Mouse (Mus musculus) neural tube, embryonic 11.5 days (tissue): Measurements from ENCODE around the gene Ggt5. TPM values are rescaled to one million over a fixed set of nuclear protein-coding genes. Genes with fewer than 3 reads are reported as not detected.
"Not testable (repeated sequence)": the region's sequence is repeated elsewhere in the genome, so short reads cannot be mapped to it uniquely, and the experiment has no call there.

ENCODE experiments used
- ATAC-seq: fragments of 200-750 bp; cut with Nextera tagmentation; 2 replicates; pipeline ENCODE4 v1.8.0; 2017; ENCODE audit warnings: moderate number of reproducible peaks, mild to moderate bottlenecking, moderate TSS enrichment, moderate library complexity; ENCODE audit not compliant: insufficient read depth, low FRiP score, low TSS enrichment
- DNase-seq: peaks from one replicate; pipeline ENCODE4 v3.0.0-alpha.2; 2015; ENCODE audit warnings: low spot score
- H3K27ac ChIP-seq: fragments of 300-500 bp; sonication (generic); 2 replicates; pipeline ENCODE4 v1.5.1; 2014; ENCODE audit warnings: low read depth, mild to moderate bottlenecking, low read length
- H3K27me3 ChIP-seq: fragments of 300-500 bp; sonication (generic); 2 replicates; pipeline ENCODE4 v1.6.1; 2014; ENCODE audit warnings: mild to moderate bottlenecking, low read length, mixed read lengths; ENCODE audit not compliant: control insufficient read depth, insufficient read depth
- H3K36me3 ChIP-seq: fragments of 300-500 bp; sonication (generic); 2 replicates; pipeline ENCODE4 v1.6.1; 2014; ENCODE audit warnings: mild to moderate bottlenecking, low read length, moderate library complexity, mixed read lengths; ENCODE audit not compliant: control insufficient read depth, insufficient read depth
- H3K4me1 ChIP-seq: fragments of 300-500 bp; sonication (generic); 2 replicates; pipeline ENCODE4 v1.6.1; 2014; ENCODE audit warnings: low read length, mixed read lengths; ENCODE audit not compliant: control insufficient read depth, insufficient read depth
- H3K4me2 ChIP-seq: fragments of 300-500 bp; sonication (generic); 2 replicates; pipeline ENCODE4 v1.6.1; 2014; ENCODE audit warnings: low read depth, mild to moderate bottlenecking, moderate library complexity
- H3K4me3 ChIP-seq: fragments of 300-500 bp; sonication (generic); 2 replicates; pipeline ENCODE4 v1.5.1; 2014; ENCODE audit warnings: low read depth, low read length
- H3K9ac ChIP-seq: fragments of 300-500 bp; sonication (generic); 2 replicates; pipeline ENCODE4 v1.6.1; 2014; ENCODE audit warnings: mild to moderate bottlenecking, low read length
- H3K9me3 ChIP-seq: fragments of 300-500 bp; sonication (generic); 2 replicates; pipeline ENCODE4 v1.6.1; 2016; ENCODE audit warnings: low read length; ENCODE audit not compliant: control insufficient read depth
- WGBS: fragments of 180-500 bp; shearing (Covaris S2); extraction: QIAGEN DNeasy Blood & Tissue Kit; methylation state at CpG from one replicate; pipeline ENCODE4 v1.1.7; 2014; 5-methylcytosine and 5-hydroxymethylcytosine counted together
- polyA plus RNA-seq: library from polyadenylated mRNA; unstranded; fragments of >200 nt; fragmentation: Nextera tagmentation; extraction: Ambion mirVana; gene quantifications from 2 replicates; pipeline ENCODE4 v1.2.1, GENCODE M21; 2014

Ggt5 gene
- polyA plus RNA-seq, 1 experiment from 2014 or later, result 0.45 TPM

DNA sequence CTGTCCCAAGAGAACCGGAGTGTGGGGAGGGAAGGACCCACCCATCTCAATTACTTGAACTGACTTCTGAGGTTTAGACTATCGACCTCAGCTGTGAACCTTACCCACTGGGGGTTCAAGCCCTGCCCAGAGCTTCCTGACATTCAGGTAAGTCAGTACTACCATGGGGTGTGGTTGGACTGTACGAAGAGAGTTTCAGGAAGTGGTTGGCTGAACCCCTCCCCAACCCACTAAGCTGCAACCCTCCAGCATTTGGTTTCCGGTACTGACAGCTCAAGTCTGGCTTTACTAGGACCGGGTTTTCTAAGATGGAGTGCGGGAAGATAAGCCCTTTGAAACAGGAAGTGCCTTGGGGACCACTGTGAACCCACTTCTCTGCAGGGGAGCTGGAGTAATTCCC lies 23.7 kb upstream of the Ggt5 start:
- Histone ChIP-seq H3K9me3 (no peaks in the 10 kb centered on the region), H3K27me3 (peaks cover 10% of the 10 kb centered on the region), H3K4me3 (no peak overlapping the region), H3K36me3 (no peaks in the 10 kb centered on the region), H3K4me1 (no peaks in the 10 kb centered on the region), H3K27ac (no peak overlapping the region), H3K4me2 (no peak overlapping the region), H3K9ac (no peak overlapping the region)
- 64% methylated on average over 6 of the region's 6 CpGs for WGBS
- DNase-seq (no peak), ATAC-seq (no peak)

DNA sequence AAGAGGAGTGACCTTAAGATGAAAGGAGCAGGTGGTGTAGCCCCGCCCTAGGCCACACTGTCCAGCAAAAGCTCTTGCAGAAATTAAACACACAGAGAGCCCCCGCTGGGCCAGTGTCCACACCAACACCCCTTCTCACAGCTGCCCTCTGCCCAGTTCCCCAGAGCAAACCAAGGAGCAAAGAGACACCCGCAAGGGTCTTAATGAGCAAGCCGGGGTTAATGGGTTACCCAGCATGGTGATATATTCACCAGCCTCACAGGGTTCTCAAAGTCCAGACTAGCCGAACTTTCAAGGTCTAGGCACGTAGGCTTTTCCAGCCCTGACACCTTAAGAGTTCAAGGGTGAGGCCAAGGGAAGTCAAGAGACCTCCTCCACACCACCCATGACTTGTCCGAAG lies 23.2 kb upstream of the Ggt5 start:
- DNase-seq, result no peak
- H3K36me3 ChIP-seq, result no peaks in the 10 kb centered on the region
- no peak overlapping the region for H3K27ac ChIP-seq
- no peak overlapping the region for H3K4me3 ChIP-seq
- no peaks in the 10 kb centered on the region for H3K9me3 ChIP-seq
- no peak for ATAC-seq
- H3K9ac ChIP-seq, result no peak overlapping the region
- no peaks in the 10 kb centered on the region for H3K4me1 ChIP-seq
- no peak overlapping the region for H3K4me2 ChIP-seq
- peaks cover 7% of the 10 kb centered on the region; the same call in 1 of the 2 replicates for H3K27me3 ChIP-seq
- 72% methylated on average over 7 of the region's 7 CpGs for WGBS

- no peaks in the 10 kb centered on the region for H3K36me3 ChIP-seq
- 81% methylated on average over 5 of the region's 5 CpGs for WGBS
- DNase-seq, result no peak
- no peak for ATAC-seq
- H3K27me3 ChIP-seq, result peaks cover 4% of the 10 kb centered on the region; the same call in 1 of the 2 replicates
- H3K4me2 ChIP-seq, result no peak overlapping the region
- no peaks in the 10 kb centered on the region for H3K4me1 ChIP-seq
- no peak overlapping the region for H3K27ac ChIP-seq
- no peak overlapping the region for H3K4me3 ChIP-seq
- H3K9me3 ChIP-seq, result no peaks in the 10 kb centered on the region
- no peak overlapping the region for H3K9ac ChIP-seq
Observed at GRCm38 (mm10) chr10:75566321-75566720, 22.8 kb upstream of the Ggt5 start.

- not testable (repeated sequence) for ATAC-seq
Observed at GRCm38 (mm10) chr10:75566765-75567164, 22.4 kb upstream of the Ggt5 start.

GRCm38 (mm10) chr10:75568029-75568428 lies 21.1 kb upstream of the Ggt5 start:
- Histone ChIP-seq H3K9ac (no peak overlapping the region), H3K9me3 (no peaks in the 10 kb centered on the region), H3K4me2 (no peak overlapping the region), H3K27ac (no peak overlapping the region), H3K36me3 (no peaks in the 10 kb centered on the region), H3K4me1 (no peaks in the 10 kb centered on the region; the same call in 1 of the 2 replicates), H3K27me3 (no peaks in the 10 kb centered on the region), H3K4me3 (no peak overlapping the region)
- DNase-seq (no peak), ATAC-seq (no peak)
- 44% methylated on average over 5 of the region's 5 CpGs for WGBS

More at GRCm38 (mm10) chr10:75566765-75567164, 22.4 kb upstream of the Ggt5 start:
- DNase-seq, H3K27ac ChIP-seq, H3K4me3 ChIP-seq, H3K9me3 ChIP-seq, H3K4me1 ChIP-seq, H3K4me2 ChIP-seq, H3K9ac ChIP-seq, H3K36me3 ChIP-seq, H3K27me3 ChIP-seq: not testable (repeated sequence)
- WGBS, result 86% methylated on average over 2 of the region's 2 CpGs

GRCm38 (mm10) chr10:75568441-75568840 lies 20.7 kb upstream of the Ggt5 start:
- Histone ChIP-seq H3K27me3 (no peaks in the 10 kb centered on the region), H3K9ac (no peak overlapping the region), H3K36me3 (no peaks in the 10 kb centered on the region), H3K4me3 (no peak overlapping the region), H3K9me3 (no peaks in the 10 kb centered on the region), H3K4me2 (no peak overlapping the region), H3K4me1 (no peaks in the 10 kb centered on the region; the same call in 1 of the 2 replicates), H3K27ac (no peak overlapping the region)
- ATAC-seq (no peak), DNase-seq (no peak)
- 6% methylated on average over 11 of the region's 11 CpGs for WGBS

- 10% methylated on average over 4 of the region's 4 CpGs for WGBS
- H3K9me3 ChIP-seq, result no peaks in the 10 kb centered on the region
- no peak overlapping the region for H3K4me3 ChIP-seq
- no peak overlapping the region for H3K27ac ChIP-seq
- DNase-seq (no peak), ATAC-seq (no peak)
- H3K36me3 ChIP-seq, result no peaks in the 10 kb centered on the region
- H3K4me1 ChIP-seq, result no peaks in the 10 kb centered on the region; the same call in 1 of the 2 replicates
- no peaks in the 10 kb centered on the region for H3K27me3 ChIP-seq
- no peak overlapping the region for H3K9ac ChIP-seq
- H3K4me2 ChIP-seq, result no peak overlapping the region
Observed at GRCm38 (mm10) chr10:75568851-75569250, 20.3 kb upstream of the Ggt5 start.

- H3K9ac ChIP-seq, result no peak overlapping the region
- no peaks in the 10 kb centered on the region for H3K36me3 ChIP-seq
- ATAC-seq (no peak), DNase-seq (no peak)
- no peak overlapping the region for H3K4me2 ChIP-seq
- no peak overlapping the region for H3K27ac ChIP-seq
- no peaks in the 10 kb centered on the region; the same call in 1 of the 2 replicates for H3K4me1 ChIP-seq
- 25% methylated on average over 10 of the region's 10 CpGs for WGBS
- H3K27me3 ChIP-seq, result no peaks in the 10 kb centered on the region
- H3K4me3 ChIP-seq, result no peak overlapping the region
- H3K9me3 ChIP-seq, result no peaks in the 10 kb centered on the region
Observed at GRCm38 (mm10) chr10:75570981-75571657, 18.0 kb upstream of the Ggt5 start.

- ATAC-seq, result no peak
- no peak overlapping the region for H3K27ac ChIP-seq
- DNase-seq, result no peak
- no peak overlapping the region for H3K9ac ChIP-seq
- H3K4me2 ChIP-seq, result no peak overlapping the region
- H3K4me1 ChIP-seq, result no peaks in the 10 kb centered on the region; the same call in 1 of the 2 replicates
- 50% methylated on average over 9 of the region's 9 CpGs for WGBS
- no peaks in the 10 kb centered on the region for H3K27me3 ChIP-seq
- no peaks in the 10 kb centered on the region for H3K9me3 ChIP-seq
- no peak overlapping the region for H3K4me3 ChIP-seq
- H3K36me3 ChIP-seq, result no peaks in the 10 kb centered on the region
Observed at GRCm38 (mm10) chr10:75571937-75572336, 17.2 kb upstream of the Ggt5 start.
